Mouse (Mus musculus) embryonic fibroblast, embryonic 13.5 days (primary cell): ENCODE data around the gene Mgat2.

Source experiments
- CTCF ChIP-seq: IDR thresholded peaks from 2 replicates; pipeline ENCODE4 v1.5.1; 2011; ENCODE audit warnings: mild to moderate bottlenecking, control low read depth, low read length, moderate library complexity, borderline replicate concordance; ENCODE audit not compliant: insufficient read depth
- POLR2A ChIP-seq: IDR thresholded peaks from 2 replicates; pipeline ENCODE4 v1.6.1; 2011; ENCODE audit warnings: low read depth, mild to moderate bottlenecking, control low read depth, low read length, moderate library complexity

DNA sequence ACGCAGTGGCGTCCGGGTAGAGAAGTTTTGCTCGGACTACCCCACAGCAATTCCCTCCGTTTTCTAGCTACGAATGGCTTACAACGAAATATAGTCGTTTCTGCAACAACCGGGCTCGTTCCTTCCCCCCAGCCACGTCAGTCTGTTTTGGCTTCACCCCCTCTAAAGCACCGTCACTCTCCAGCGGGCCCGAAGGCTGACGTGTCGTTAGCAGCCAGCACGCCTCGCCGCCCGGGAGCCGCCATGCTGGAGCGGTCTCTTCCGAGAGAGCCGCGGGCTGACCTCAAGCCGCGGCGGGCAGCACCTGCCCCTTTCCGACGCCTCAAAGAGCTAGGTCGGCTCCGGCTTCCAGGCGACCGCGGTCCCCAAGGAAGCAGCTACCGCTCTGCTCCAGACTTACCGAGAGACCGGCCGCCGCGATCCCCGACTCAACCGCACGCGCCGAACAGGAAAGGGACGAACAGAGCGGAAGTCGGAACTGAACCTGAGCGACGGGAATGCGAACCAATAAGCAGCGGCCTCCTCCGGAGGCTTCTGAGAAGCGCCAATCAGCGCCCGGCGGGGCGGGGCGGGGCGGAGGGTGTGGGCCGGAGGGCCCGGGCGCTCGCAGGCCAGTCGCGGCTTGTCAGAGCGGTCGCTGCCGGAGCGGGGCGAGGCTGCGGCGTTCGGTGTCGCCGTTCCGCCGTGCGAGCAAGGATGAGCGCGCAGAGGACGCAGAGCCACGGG lies at the start of gene Mgat2, which contains the start of gene Rpl36al:
- TF ChIP-seq CTCF: no peak
- TF ChIP-seq POLR2A: peak; percentile 97
